Mouse (Mus musculus) cerebellum, adult 2 months (tissue): ENCODE results near the gene Kctd2.

Source experiments
- CTCF ChIP-seq: fragments of 200-500 bp; IDR thresholded peaks from 2 replicates; pipeline ENCODE4 v1.5.1; 2011; ENCODE audit warnings: low read depth, mild to moderate bottlenecking, control low read depth, low read length, moderate library complexity, borderline replicate concordance; ENCODE audit not compliant: insufficient read depth
- POLR2A ChIP-seq: fragments of 200-500 bp; IDR thresholded peaks from 2 replicates; pipeline ENCODE4 v1.6.1; 2011; ENCODE audit warnings: low read length, control low read depth, borderline replicate concordance; ENCODE audit not compliant: insufficient read depth

GRCm38 (mm10) chr11:115446906-115447305 lies 27.0 kb downstream of the Kctd2 start:
- TF ChIP-seq CTCF (no peak), POLR2A (no peak)
